Mouse (Mus musculus) adipocyte (in vitro differentiated cells): ENCODE measurements around the gene Rbm5.

ENCODE experiments used
- DNase-seq: peaks from one replicate; pipeline ENCODE4 v3.0.0-alpha.2; 2016; ENCODE audit warnings: low spot score

The Rbm5 gene

GRCm38 (mm10) chr9:107770374-107771290 is at the start of gene Rbm5:
Gene Rbm5 (minus strand): TSS chr9:107770996.
- DNase-seq = peak; percentile 91

DNA sequence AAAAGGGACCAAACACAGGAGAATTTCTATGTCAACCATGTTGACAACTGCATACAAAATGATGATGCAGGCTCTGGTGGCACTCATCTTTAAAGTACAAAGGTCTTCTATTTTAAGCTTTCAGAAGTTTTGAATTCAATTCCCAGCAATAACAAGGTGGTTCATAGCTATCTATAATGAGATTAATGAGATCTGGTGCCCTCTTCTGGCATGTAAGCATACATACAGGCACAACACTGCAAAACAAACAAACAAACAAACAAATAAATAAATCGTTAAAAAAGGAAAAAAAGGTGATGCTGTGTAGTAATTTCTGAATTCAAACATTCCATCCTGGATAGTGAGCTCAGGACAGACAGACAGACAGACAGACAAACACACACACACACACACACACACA is 41.3 kb upstream of the Rbm5 start:
- DNase-seq = no peak

DNA sequence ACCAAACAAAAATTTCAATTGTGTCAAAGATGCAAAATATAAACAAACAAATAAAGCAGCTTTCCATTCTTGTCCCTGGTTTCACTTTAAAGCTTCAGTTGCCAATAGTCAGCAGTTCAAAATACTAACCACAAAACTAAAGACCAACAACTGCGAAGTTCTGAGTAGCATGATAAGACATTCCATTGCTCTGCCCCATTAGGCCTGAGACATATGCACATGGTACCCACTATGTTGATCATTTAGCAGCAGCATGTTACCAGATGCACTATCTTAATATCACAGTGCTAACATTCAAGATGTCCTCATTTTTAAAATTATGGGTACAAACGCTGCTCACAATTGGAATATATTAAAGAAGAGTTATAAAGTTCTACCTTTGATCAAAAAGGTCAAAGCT is 40.2 kb upstream of the Rbm5 start:
- DNase-seq = no peak

- DNase-seq = no peak
These were observed 20.9 kb upstream of the Rbm5 start for GRCm38 (mm10) chr9:107791714-107792113.

GRCm38 (mm10) chr9:107782536-107783203 is 11.9 kb upstream of the Rbm5 start:
- no peak for DNase-seq

- no peak for DNase-seq
These were observed 6.0 kb upstream of the Rbm5 start for GRCm38 (mm10) chr9:107776809-107777208.

DNA sequence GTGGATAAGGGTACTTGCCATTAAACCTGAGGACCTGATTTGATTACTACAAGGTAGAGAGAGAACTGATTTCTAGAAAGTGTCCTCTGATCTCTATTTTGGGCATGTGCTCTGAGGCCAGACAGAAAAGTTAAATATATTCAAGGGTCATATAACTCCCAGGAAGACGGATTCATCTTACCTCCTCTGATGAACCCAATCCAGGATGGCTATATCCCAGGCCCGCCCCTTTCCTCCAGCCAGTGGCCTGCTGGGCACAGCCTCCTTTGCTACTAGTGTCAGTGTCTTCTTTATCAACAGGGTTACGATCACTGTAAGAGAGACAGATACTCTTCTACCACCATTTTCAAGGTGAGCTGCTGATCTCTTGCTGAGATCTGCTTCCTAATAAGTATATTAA is 3.6 kb upstream of the Rbm5 start:
- no peak for DNase-seq

- no peak for DNase-seq
These were observed 986 bp upstream of the Rbm5 start for GRCm38 (mm10) chr9:107771782-107772181.

GRCm38 (mm10) chr9:107770037-107770373 is 791 bp downstream of the Rbm5 start:
- peak; percentile 15 for DNase-seq

GRCm38 (mm10) chr9:107769445-107770000 is 1.3 kb downstream of the Rbm5 start:
- DNase-seq = no peak

DNA sequence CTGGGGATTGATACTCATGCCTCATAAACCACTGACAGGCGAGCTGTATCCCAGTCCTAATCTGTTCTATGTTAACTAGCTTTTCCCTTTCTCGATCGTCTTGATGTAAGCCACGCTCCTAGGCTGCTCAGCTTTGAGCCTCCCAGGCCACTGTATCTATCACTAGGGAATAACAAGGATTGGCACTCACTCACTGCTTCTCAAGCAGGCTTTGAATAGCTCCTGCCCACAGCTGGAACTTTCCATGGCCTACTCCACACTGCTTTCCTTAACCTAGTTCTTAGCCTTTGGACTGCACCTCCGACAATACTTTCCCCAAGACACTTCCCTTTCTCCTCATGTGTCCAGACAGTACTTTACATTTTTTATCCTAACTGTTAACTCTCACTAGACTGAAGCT is 1.9 kb downstream of the Rbm5 start:
- DNase-seq = peak; percentile 58

DNA sequence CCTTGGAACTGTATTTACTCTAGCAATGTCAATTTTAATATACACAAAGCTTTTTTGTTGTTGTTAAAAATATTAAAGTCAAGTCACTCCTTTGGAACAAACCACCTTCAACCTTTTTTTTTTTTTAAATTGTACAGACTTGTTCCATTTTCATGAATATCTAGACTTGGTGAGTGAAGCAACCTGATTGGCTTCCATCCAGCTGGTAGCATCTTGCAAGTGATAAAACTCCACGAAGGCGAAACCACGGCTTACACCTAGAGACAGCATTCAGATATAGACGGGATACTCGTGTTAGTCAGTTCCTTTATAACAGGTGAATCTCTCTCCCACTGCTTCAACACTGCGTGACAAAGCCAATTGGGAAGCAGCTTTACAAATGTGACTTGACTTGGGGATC is 11.2 kb downstream of the Rbm5 start:
- no peak for DNase-seq

- DNase-seq = no peak
These were observed 20.4 kb downstream of the Rbm5 start for GRCm38 (mm10) chr9:107750378-107750777.

- DNase-seq = no peak
These were observed 22.7 kb downstream of the Rbm5 start for GRCm38 (mm10) chr9:107748063-107748462.

DNA sequence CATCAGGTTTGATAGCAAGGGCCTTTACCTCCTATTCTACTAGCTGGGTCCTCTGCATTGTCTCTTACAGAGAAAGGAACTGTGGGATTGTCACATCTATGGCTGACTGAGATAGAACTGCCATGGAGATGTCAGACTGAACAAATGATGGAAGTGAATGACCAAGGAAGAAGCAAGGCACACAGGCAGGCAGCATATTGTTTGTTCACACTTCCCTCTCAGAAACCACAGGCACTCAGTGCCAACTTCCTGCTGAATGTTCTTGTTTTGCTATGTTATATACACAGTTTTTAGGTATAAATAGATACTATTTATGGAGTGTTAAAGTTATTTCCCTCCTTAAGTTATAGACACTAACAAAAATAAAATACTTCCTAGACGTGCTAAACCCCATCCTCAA is 23.5 kb downstream of the Rbm5 start:
- no peak for DNase-seq

DNA sequence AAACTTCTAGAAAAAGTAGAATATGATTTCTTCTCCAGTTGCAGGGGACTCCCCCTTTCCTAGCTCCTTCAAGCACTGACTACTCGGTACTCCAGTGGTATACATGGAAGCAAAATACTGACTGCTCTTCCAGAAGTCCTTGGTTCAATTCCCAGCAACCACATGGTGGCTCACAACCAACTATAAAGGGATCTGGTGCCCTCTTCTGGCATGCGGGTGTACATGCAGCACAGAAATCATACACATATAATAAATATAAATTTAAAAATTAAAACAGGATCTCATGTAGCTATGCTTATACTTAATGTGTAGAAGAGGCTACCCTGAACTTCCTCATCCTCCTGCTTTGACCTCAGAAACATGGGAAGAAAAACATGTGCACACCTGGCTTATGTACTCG is 24.1 kb downstream of the Rbm5 start:
- peak; percentile 27 for DNase-seq

DNA sequence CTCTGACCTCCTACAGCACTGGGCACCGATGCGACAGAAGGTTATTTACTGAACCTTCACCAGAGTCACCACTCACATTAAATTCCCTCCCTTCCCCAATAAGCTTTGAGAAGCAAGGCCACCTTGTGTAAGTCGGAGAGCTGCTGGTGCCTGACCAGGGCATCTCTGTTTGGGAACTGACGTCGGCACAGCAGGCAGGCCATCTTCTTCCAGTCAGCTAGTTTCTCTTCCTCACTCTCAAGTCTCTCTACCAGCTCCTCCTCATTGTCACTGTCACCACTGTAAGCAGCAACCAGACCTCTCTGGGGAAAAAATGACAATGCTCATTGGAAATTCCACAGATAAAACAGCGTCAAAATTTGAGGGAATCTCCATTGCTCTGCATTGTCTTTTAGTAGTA is 26.7 kb downstream of the Rbm5 start:
- DNase-seq = no peak

GRCm38 (mm10) chr9:107738841-107739202 is 32.0 kb downstream of the Rbm5 start:
- DNase-seq = peak; percentile 39

DNA sequence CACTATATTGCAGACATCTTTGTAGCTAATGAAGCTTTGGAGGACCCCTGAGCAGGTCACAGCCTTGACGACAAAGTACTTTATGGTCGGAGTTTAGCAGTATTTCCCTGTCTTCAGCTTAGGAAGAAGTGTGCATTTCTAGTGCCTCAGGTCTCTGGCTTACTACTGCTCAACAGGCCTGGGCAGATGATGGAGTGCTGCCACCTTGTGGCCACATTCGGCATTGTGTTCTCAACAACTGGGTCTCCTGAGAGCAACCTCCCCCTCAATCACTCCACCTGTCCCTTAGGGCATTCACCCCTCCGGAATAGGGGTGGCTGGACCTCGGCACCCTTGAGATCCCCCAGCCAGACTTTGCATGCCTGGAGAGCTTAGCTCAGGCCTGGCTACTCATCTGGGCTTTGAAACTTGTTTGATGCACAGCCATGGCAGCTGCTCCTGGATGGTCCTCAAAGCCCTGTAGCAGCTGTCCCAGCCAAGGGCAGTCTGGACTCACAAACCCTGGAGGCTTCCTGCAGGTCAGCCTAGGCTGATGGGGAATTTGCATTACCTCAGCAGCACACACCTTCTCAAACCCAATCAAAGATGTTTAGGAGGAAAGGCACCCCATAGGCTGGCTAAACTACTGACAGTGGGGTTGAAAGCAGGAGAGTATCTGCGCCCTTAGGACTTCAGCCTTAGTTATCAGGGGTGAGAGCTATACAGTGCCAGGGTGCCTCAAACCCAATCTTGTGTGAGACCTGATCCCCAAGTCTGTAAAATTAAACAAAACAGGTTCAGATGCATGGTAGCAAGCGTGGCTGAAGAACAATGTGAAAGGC is 32.6 kb downstream of the Rbm5 start:
- peak; percentile 86 for DNase-seq

DNA sequence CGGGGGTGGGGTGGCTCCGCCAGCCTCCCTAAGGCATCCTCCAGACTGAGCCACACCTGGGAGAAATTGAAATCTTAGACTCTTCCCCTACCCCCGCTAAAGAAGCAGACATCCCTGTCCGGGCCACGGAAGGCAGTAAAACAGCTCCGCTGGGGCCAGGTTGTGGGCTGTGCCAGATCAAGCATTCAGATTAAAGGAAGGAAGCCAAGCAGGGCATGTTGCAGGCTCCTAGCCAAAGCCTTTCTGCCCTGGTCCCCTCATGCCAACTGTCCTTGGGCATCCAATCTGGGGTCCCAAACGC is 34.7 kb downstream of the Rbm5 start:
- no peak for DNase-seq

DNA sequence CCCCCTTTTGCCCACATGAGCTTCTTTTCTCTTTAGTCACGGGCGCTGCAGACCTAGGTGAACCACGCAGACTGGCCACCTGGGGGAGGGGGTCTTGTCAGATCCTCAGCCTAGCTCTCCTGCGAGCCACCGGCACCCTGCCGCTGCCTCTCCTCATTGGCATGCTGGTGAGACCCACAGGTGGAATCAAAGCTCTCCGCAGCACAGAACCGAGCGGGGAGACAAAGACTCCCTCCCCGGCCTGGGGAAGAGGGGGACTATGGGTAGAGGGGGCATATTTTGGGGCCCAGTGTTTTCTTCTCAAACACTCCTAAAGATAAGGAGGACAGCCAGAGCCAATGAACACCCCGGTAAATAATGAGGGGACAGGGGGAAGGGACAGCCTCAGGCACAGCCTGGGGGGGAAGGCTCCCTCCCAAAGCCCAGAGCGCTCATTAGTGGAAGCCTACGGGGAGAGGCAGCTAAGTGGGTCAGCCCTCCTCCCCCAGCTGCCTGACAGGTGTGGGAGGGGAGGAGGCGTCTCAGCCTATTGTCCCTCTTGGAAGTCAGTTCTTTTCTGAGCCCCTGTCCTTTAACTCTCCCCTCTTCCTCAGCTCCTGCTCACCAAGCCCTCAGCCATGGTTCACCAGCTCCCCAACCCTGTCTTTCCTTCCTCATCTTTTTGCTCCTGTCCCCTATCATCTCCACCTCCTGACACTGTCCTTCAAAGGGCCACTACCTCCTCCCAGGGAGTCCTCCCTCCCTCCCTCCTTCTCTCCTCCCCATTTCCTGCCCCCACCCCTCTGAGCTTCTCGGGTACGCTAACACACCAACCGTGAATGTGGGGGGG is 35.2 kb downstream of the Rbm5 start:
- DNase-seq = no peak

DNA sequence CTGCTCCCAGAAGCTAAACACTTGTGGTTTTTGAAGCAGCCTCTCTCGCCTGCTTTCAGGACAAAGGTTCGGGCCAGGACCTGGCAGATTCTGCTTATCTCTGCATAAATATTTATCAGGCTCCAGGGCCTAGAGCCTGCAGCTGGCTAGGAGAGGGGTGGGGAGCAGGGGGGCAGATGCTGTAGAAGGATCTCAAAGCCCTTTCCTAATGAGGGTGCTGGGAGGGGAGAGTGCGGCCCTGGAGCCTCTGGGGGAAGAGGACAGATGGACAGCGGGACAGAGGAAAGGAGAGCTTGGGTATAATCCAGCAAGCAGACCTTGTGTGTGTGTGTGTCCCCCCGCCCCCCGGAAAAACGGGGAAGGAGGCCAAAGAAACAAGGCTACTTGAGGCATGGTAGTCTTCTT is 36.2 kb downstream of the Rbm5 start:
- DNase-seq = peak; percentile 32
